Mouse (Mus musculus) liver, embryonic 14.5 days (tissue): ENCODE data around the gene Lmntd1. TPM values are rescaled to one million over a fixed set of nuclear protein-coding genes. Genes with fewer than 3 reads are reported as not detected.

Source experiments
- ATAC-seq: fragments of 200-750 bp; cut with Nextera tagmentation; 2 replicates; pipeline ENCODE4 v1.8.0; 2017; ENCODE audit warnings: moderate number of reproducible peaks, mild to moderate bottlenecking, moderate library complexity; ENCODE audit not compliant: insufficient read depth
- DNase-seq, 3 experiments: peaks; one replicate each; pipeline ENCODE4 v3.0.0-alpha.2; 2012 to 2013; ENCODE audit warnings: low read depth in 3 of 3, low spot score in 3 of 3
- H3K27ac ChIP-seq: fragments of 300-500 bp; sonication (generic); 2 replicates; pipeline ENCODE4 v1.5.1; 2014; ENCODE audit warnings: moderate library complexity, mild to moderate bottlenecking, control low read depth, inconsistent platforms
- H3K27me3 ChIP-seq: fragments of 300-500 bp; sonication (generic); 2 replicates; pipeline ENCODE4 v1.6.1; 2014; ENCODE audit warnings: mild to moderate bottlenecking, low read length, moderate library complexity; ENCODE audit not compliant: control insufficient read depth, insufficient read depth
- H3K36me3 ChIP-seq: fragments of 300-500 bp; sonication (generic); replicated peaks from 2 replicates; pipeline ENCODE4 v1.6.1; 2014; ENCODE audit warnings: low read depth; ENCODE audit not compliant: control insufficient read depth, insufficient read depth
- H3K4me1 ChIP-seq, 2 experiments: fragments of 200-500 bp in 1 of 2; fragments of 300-500 bp in 1 of 2; sonication (generic) in 1 of 2; replicated peaks; 2 replicates each; pipeline ENCODE4 v1.6.1; 2012 to 2014; ENCODE audit warnings: antibody characterized with exemption in 1 of 2, inconsistent platforms in 1 of 2, low read length in 1 of 2; ENCODE audit not compliant: control insufficient read depth in 2 of 2, insufficient read depth in 2 of 2
- H3K4me2 ChIP-seq: fragments of 300-500 bp; sonication (generic); 2 replicates; pipeline ENCODE4 v1.6.1; 2014; ENCODE audit warnings: low read depth, mild to moderate bottlenecking, control low read depth, moderate library complexity
- H3K4me3 ChIP-seq, 2 experiments: fragments of 200-500 bp in 1 of 2; fragments of 300-500 bp in 1 of 2; sonication (generic) in 1 of 2; 2 replicates each; pipeline ENCODE4 v1.5.1; 2012 to 2014; ENCODE audit warnings: low read depth in 2 of 2, low read length in 2 of 2, mild to moderate bottlenecking in 2 of 2, control low read depth in 1 of 2, inconsistent platforms in 1 of 2, moderate library complexity in 1 of 2; ENCODE audit not compliant: insufficient read depth in 1 of 2
- H3K9ac ChIP-seq: fragments of 300-500 bp; sonication (generic); replicated peaks from 2 replicates; pipeline ENCODE4 v1.6.1; 2014; ENCODE audit warnings: mild to moderate bottlenecking, control low read depth, moderate library complexity
- H3K9me3 ChIP-seq: fragments of 300-500 bp; sonication (generic); 2 replicates; pipeline ENCODE4 v1.6.1; 2016; ENCODE audit warnings: low read length, mixed read lengths; ENCODE audit not compliant: control insufficient read depth
- CTCF ChIP-seq: IDR thresholded peaks from 2 replicates; pipeline ENCODE4 v1.5.1; 2016; ENCODE audit warnings: antibody characterized with exemption, low read depth, control low read depth
- EP300 ChIP-seq: IDR thresholded peaks from 2 replicates; pipeline ENCODE4 v1.6.1; 2016; ENCODE audit warnings: antibody characterized with exemption, low read depth
- WGBS: fragments of 180-500 bp; shearing (Covaris S2); extraction: QIAGEN DNeasy Blood & Tissue Kit; methylation state at CpG from one replicate; pipeline ENCODE4 v1.1.7; 2014; ENCODE audit not compliant: insufficient replicate concordance; 5-methylcytosine and 5-hydroxymethylcytosine counted together
- polyA plus RNA-seq, 2 experiments: library from polyadenylated mRNA; depleted of rRNA in 1 of 2; stranded (reverse) in 1 of 2; unstranded in 1 of 2; fragments of >200 nt; fragmentation: Nextera tagmentation in 1 of 2; extraction: Ambion mirVana in 1 of 2; gene quantifications; 2 replicates each; pipeline versions ENCODE4 v1.2.1 to v1.2.3; 2012 to 2014

The Lmntd1 gene
- polyA plus RNA-seq, 2 experiments: 0.02 TPM; not detected in 1

DNA sequence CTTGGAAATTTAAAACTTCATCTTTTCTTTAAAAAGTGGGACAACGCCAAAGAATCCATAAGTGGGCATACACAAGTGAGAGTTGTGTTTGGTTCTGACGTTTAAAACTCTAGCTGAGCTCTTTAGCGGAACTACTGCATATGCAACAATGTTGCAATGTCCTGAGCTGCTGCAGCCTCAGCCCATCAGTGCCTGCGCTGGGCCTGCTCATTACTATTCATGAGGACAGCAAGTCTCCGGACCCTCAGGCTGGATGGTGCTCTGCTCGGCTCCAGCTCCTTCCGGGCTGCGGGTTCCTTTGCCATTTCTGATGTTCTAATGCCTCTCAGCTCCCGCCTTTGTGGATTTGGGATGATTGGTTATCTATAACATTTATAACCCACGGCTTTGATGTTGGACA lies 97.1 kb downstream of the Lmntd1 start:
- no peak overlapping the region for H3K4me3 ChIP-seq
- WGBS: 44% methylated on average over 10 of the region's 10 CpGs
- TF ChIP-seq EP300 (no peak), CTCF (no peak)
- DNase-seq: no peak
- H3K4me1 ChIP-seq: no peaks in the 10 kb centered on the region
- H3K27me3 ChIP-seq: no peaks in the 10 kb centered on the region
- H3K36me3 ChIP-seq: no peaks in the 10 kb centered on the region
- no peaks in the 10 kb centered on the region for H3K9me3 ChIP-seq
- no peak overlapping the region for H3K4me2 ChIP-seq
- H3K9ac ChIP-seq: no peak overlapping the region
- no peak overlapping the region for H3K27ac ChIP-seq
- ATAC-seq: no peak

DNA sequence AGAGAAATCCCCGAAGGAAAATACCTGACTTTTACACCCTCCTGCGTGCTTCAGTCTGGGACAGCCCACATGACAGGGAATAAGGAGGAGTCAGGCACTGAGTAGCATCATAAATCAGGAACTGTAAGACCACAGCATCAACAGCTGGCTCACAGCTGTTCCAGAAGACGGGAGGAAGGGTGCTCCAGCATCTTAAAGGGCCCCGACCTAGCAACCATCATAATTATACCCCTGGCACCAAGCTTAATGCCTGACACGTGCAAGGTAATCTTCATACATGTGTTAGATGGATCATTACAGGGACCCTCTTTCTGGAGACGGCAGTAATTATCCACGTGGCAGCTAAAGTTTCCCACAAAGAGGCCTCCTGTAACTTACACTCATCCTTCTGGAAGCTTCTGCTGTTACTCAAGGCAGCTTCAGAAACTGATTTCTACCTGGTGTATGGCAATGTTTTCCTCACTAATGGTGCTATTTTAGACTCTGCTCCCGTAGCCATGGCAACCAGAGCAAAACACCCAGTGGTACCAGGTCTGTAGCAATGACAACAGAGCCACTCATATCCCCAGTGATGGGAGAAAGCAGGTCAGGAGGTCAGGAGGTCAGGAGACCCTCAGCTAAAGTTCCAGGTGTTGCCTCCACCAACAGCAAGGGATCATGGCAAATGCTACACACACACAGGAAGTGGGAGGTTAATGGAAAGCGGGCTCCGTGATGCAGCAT lies 98.1 kb downstream of the Lmntd1 start:
- ATAC-seq: no peak
- 52% methylated on average over 10 of the region's 10 CpGs for WGBS
- Histone ChIP-seq H3K4me1 (no peaks in the 10 kb centered on the region; a peak in 1 of 4 replicates), H3K27me3 (no peaks in the 10 kb centered on the region), H3K9ac (no peak overlapping the region), H3K9me3 (no peaks in the 10 kb centered on the region), H3K4me3 (no peak overlapping the region), H3K27ac (no peak overlapping the region), H3K4me2 (no peak overlapping the region), H3K36me3 (no peaks in the 10 kb centered on the region)
- peak in 1 of 3 experiments; percentile 15 for DNase-seq
- TF ChIP-seq EP300 (no peak), CTCF (no peak)

DNA sequence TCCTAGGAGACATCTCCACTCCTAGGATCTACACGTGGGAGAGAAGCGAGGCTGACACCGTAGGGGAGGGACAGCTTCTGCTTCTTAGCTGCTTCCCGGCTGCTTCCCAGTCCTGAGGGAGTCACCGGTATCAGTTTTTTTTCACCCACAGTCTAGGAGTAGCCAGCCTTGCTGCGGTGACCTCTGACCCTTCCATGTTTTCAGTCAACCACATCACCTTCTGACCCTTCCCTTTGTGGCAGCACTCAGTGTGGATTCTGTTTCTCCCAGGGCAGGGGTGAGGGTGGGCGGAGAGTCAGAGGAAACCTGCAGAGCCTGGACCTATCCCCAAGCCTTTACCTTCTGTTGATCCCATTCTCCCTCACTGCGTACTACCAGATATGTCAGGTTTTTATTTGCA lies 102.9 kb downstream of the Lmntd1 start:
- Histone ChIP-seq H3K9ac (no peak overlapping the region), H3K4me3 (no peak overlapping the region), H3K4me1 (no peaks in the 10 kb centered on the region; a peak in 1 of 4 replicates), H3K9me3 (no peaks in the 10 kb centered on the region), H3K27ac (no peak overlapping the region), H3K27me3 (no peaks in the 10 kb centered on the region), H3K36me3 (no peaks in the 10 kb centered on the region), H3K4me2 (no peak overlapping the region)
- ATAC-seq (peak; percentile 37; the same call in 1 of the 2 replicates), DNase-seq (no peak)
- WGBS: 58% methylated on average over 8 of the region's 8 CpGs
- no peak for TF ChIP-seq EP300
- TF ChIP-seq CTCF: no peak

DNA sequence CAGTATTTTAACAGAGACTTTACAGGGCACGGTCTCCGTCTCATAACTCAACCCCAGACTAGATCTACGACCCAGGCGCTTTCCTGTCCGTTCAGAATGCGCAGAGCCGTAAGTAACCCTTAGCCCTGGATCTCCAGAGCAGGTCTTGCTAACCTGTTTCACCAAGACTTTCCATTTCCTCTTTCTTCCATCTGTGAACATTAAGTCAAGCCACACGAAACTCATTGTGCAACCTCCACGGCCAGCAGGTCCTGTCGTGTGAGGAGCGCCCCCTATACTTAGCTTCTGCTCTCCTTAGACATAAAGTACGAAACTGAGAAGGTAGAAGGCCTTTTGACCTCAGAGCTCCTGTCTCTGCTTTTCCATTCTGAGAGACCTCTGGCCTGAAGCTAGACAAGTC lies 105.3 kb downstream of the Lmntd1 start:
- no peaks in the 10 kb centered on the region for H3K27me3 ChIP-seq
- TF ChIP-seq CTCF (peak; percentile 40), EP300 (no peak)
- H3K4me1 ChIP-seq: no peaks in the 10 kb centered on the region; a peak in 1 of 4 replicates
- H3K9ac ChIP-seq: no peak overlapping the region
- H3K9me3 ChIP-seq: no peaks in the 10 kb centered on the region
- DNase-seq (no peak), ATAC-seq (no peak)
- H3K4me3 ChIP-seq: no peak overlapping the region
- no peak overlapping the region for H3K27ac ChIP-seq
- WGBS: 63% methylated on average over 12 of the region's 12 CpGs
- H3K36me3 ChIP-seq: no peaks in the 10 kb centered on the region
- no peak overlapping the region for H3K4me2 ChIP-seq

DNA sequence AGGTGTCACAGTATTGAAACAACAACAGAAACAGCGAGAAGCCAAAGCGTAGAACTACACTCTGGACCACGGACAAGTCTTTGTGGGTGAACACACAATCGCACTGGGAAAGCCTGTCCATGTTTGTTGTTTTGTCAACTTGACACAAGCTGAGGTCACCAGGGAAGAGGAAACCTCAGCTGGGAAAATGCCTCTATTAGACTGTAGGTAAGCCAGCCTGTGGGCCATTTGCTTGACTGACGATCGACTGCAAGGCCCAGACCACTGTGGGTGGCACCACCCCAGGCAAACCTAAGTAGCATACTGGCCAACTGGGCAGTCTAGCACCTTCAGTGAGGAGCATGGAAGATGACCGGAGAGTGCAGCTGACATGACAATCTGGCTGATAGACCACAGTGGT lies 112.4 kb downstream of the Lmntd1 start:
- 72% methylated on average over 7 of the region's 7 CpGs for WGBS
- no peaks in the 10 kb centered on the region for H3K36me3 ChIP-seq
- no peak for DNase-seq
- no peaks in the 10 kb centered on the region for H3K9me3 ChIP-seq
- no peak for TF ChIP-seq EP300
- no peak for TF ChIP-seq CTCF
- no peak overlapping the region for H3K4me3 ChIP-seq
- no peak for ATAC-seq
- 0 out of 4 replicates have a peak, but pooled peaks cover 0 to 5% of the 10 kb centered on the region in 2 experiments for H3K4me1 ChIP-seq
- H3K9ac ChIP-seq: no peak overlapping the region
- no peak overlapping the region for H3K27ac ChIP-seq
- no peaks in the 10 kb centered on the region for H3K27me3 ChIP-seq
- no peak overlapping the region for H3K4me2 ChIP-seq
